Mouse (Mus musculus) embryonic facial prominence, embryonic 10.5 days (tissue): ENCODE measurements around the gene Tom1l2. TPM values are rescaled to one million over a fixed set of nuclear protein-coding genes. Genes with fewer than 3 reads are reported as not detected.

ENCODE experiments used
- DNase-seq: peaks from one replicate; pipeline ENCODE4 v3.0.0-alpha.2; 2017; ENCODE audit warnings: low spot score
- H3K27ac ChIP-seq: fragments of 300-500 bp; sonication (generic); replicated peaks from 2 replicates; pipeline ENCODE4 v1.5.1; 2016; ENCODE audit warnings: mild to moderate bottlenecking
- H3K27me3 ChIP-seq: fragments of 300-500 bp; sonication (generic); replicated peaks from 2 replicates; pipeline ENCODE4 v1.6.1; 2016; ENCODE audit warnings: low read depth, mild to moderate bottlenecking; ENCODE audit not compliant: poor library complexity, severe bottlenecking
- H3K36me3 ChIP-seq: fragments of 300-500 bp; sonication (generic); replicated peaks from 2 replicates; pipeline ENCODE4 v1.6.1; 2016; ENCODE audit warnings: mild to moderate bottlenecking, moderate library complexity
- H3K4me1 ChIP-seq: fragments of 300-500 bp; sonication (generic); 2 replicates; pipeline ENCODE4 v1.6.1; 2016
- H3K4me3 ChIP-seq: fragments of 300-500 bp; sonication (generic); 2 replicates; pipeline ENCODE4 v1.5.1; 2016; ENCODE audit warnings: mild to moderate bottlenecking, moderate library complexity
- H3K9me3 ChIP-seq: fragments of 300-500 bp; sonication (generic); 2 replicates; pipeline ENCODE4 v1.6.1; 2016; ENCODE audit warnings: mild to moderate bottlenecking
- WGBS: fragments of 180-500 bp; shearing (Covaris S2); methylation state at CpG from one replicate; pipeline ENCODE4 v1.1.7; 2016; 5-methylcytosine and 5-hydroxymethylcytosine counted together
- polyA plus RNA-seq: library from polyadenylated mRNA; unstranded; fragments of >200 nt; fragmentation: Nextera tagmentation; extraction: Ambion mirVana; gene quantifications from 2 replicates; pipeline ENCODE4 v1.2.1, GENCODE M21; 2016

The Tom1l2 gene
- polyA plus RNA-seq, 1 experiment from 2014 or later = 20.4 TPM

GRCm38 (mm10) chr11:60316250-60316649 is 36.5 kb downstream of the Tom1l2 start:
- no peak for DNase-seq
- no peaks in the 10 kb centered on the region for H3K9me3 ChIP-seq
- no peak overlapping the region for H3K27ac ChIP-seq
- H3K4me1 ChIP-seq = peaks cover 24% of the 10 kb centered on the region
- WGBS = 61% methylated on average over 7 of the region's 7 CpGs
- no peaks in the 10 kb centered on the region for H3K27me3 ChIP-seq
- no peak overlapping the region for H3K4me3 ChIP-seq
- no peaks in the 10 kb centered on the region for H3K36me3 ChIP-seq

GRCm38 (mm10) chr11:60311025-60311854 is 41.5 kb downstream of the Tom1l2 start:
- WGBS = 19% methylated on average over 8 of the region's 8 CpGs
- no peak overlapping the region for H3K4me3 ChIP-seq

GRCm38 (mm10) chr11:60309875-60310274 is 42.8 kb downstream of the Tom1l2 start:
- H3K4me3 ChIP-seq = no peak overlapping the region
- DNase-seq = no peak
- H3K27ac ChIP-seq = no peak overlapping the region

More at GRCm38 (mm10) chr11:60311025-60311854, 41.5 kb downstream of the Tom1l2 start:
- Histone ChIP-seq H3K27ac (peak overlapping the region; percentile 45), H3K9me3 (0 out of 2 replicates have a peak, but pooled peaks cover 7% of the 10 kb centered on the region), H3K27me3 (no peaks in the 10 kb centered on the region), H3K36me3 (no peaks in the 10 kb centered on the region), H3K4me1 (peaks cover 37% of the 10 kb centered on the region)
- DNase-seq = no peak

GRCm38 (mm10) chr11:60308506-60309116 is 44.1 kb downstream of the Tom1l2 start:
- Histone ChIP-seq H3K36me3 (no peaks in the 10 kb centered on the region), H3K4me1 (peaks cover 34% of the 10 kb centered on the region), H3K27ac (no peak overlapping the region; the same call in 1 of the 2 replicates), H3K9me3 (0 out of 2 replicates have a peak, but pooled peaks cover 7% of the 10 kb centered on the region), H3K4me3 (no peak overlapping the region), H3K27me3 (no peaks in the 10 kb centered on the region)
- no peak for DNase-seq
- WGBS = 78% methylated on average over 12 of the region's 12 CpGs

More at GRCm38 (mm10) chr11:60309875-60310274, 42.8 kb downstream of the Tom1l2 start:
- no peaks in the 10 kb centered on the region for H3K27me3 ChIP-seq
- no peaks in the 10 kb centered on the region for H3K36me3 ChIP-seq
- H3K9me3 ChIP-seq = 0 out of 2 replicates have a peak, but pooled peaks cover 7% of the 10 kb centered on the region
- H3K4me1 ChIP-seq = peaks cover 34% of the 10 kb centered on the region

GRCm38 (mm10) chr11:60308061-60308460 is 44.6 kb downstream of the Tom1l2 start:
- no peak overlapping the region; the same call in 1 of the 2 replicates for H3K27ac ChIP-seq
- no peaks in the 10 kb centered on the region for H3K36me3 ChIP-seq
- no peaks in the 10 kb centered on the region for H3K27me3 ChIP-seq
- WGBS = 94% methylated on average over 2 of the region's 2 CpGs
- H3K4me1 ChIP-seq = peaks cover 37% of the 10 kb centered on the region
- H3K4me3 ChIP-seq = no peak overlapping the region
- DNase-seq = no peak
- H3K9me3 ChIP-seq = 0 out of 2 replicates have a peak, but pooled peaks cover 7% of the 10 kb centered on the region

- no peaks in the 10 kb centered on the region for H3K36me3 ChIP-seq
- no peak for DNase-seq
- H3K4me1 ChIP-seq = peaks cover 41% of the 10 kb centered on the region
- no peak overlapping the region for H3K4me3 ChIP-seq
- no peaks in the 10 kb centered on the region for H3K27me3 ChIP-seq
- H3K27ac ChIP-seq = no peak overlapping the region
- 91% methylated on average over 2 of the region's 2 CpGs for WGBS
- H3K9me3 ChIP-seq = 0 out of 2 replicates have a peak, but pooled peaks cover 7% of the 10 kb centered on the region
Measured at GRCm38 (mm10) chr11:60307375-60307825, 45.3 kb downstream of the Tom1l2 start.

GRCm38 (mm10) chr11:60306834-60307233 is 45.9 kb downstream of the Tom1l2 start:
- H3K36me3 ChIP-seq = no peaks in the 10 kb centered on the region
- DNase-seq = peak; percentile 43
- 57% methylated on average over 4 of the region's 4 CpGs for WGBS

GRCm38 (mm10) chr11:60305611-60306010 is 47.1 kb downstream of the Tom1l2 start:
- no peak for DNase-seq
- H3K27me3 ChIP-seq = no peaks in the 10 kb centered on the region
- WGBS = 68% methylated on average over 4 of the region's 4 CpGs
- H3K9me3 ChIP-seq = 0 out of 2 replicates have a peak, but pooled peaks cover 7% of the 10 kb centered on the region
- no peaks in the 10 kb centered on the region for H3K36me3 ChIP-seq
- H3K4me3 ChIP-seq = no peak overlapping the region
- no peak overlapping the region for H3K27ac ChIP-seq
- peaks cover 41% of the 10 kb centered on the region for H3K4me1 ChIP-seq

More at GRCm38 (mm10) chr11:60306834-60307233, 45.9 kb downstream of the Tom1l2 start:
- Histone ChIP-seq H3K27ac (no peak overlapping the region), H3K27me3 (no peaks in the 10 kb centered on the region), H3K4me1 (peaks cover 41% of the 10 kb centered on the region), H3K9me3 (0 out of 2 replicates have a peak, but pooled peaks cover 7% of the 10 kb centered on the region), H3K4me3 (no peak overlapping the region)

- no peaks in the 10 kb centered on the region for H3K36me3 ChIP-seq
- no peaks in the 10 kb centered on the region for H3K27me3 ChIP-seq
- H3K27ac ChIP-seq = no peak overlapping the region
- peaks cover 35% of the 10 kb centered on the region for H3K4me1 ChIP-seq
- H3K9me3 ChIP-seq = 0 out of 2 replicates have a peak, but pooled peaks cover 7% of the 10 kb centered on the region
- no peak overlapping the region for H3K4me3 ChIP-seq
- no peak for DNase-seq
- 69% methylated on average over 2 of the region's 2 CpGs for whole genome bisulfite sequencing
Measured at GRCm38 (mm10) chr11:60303497-60303896, 49.2 kb downstream of the Tom1l2 start.

GRCm38 (mm10) chr11:60302354-60303083 is 50.2 kb downstream of the Tom1l2 start:
- Histone ChIP-seq H3K27me3 (no peaks in the 10 kb centered on the region), H3K4me1 (peaks cover 31% of the 10 kb centered on the region), H3K4me3 (no peak overlapping the region), H3K27ac (peak overlapping the region; percentile 77), H3K36me3 (no peaks in the 10 kb centered on the region), H3K9me3 (0 out of 2 replicates have a peak, but pooled peaks cover 6% of the 10 kb centered on the region)
- no peak for DNase-seq
- WGBS = 73% methylated on average over 10 of the region's 10 CpGs

GRCm38 (mm10) chr11:60301588-60302208 is 51.0 kb downstream of the Tom1l2 start:
- Histone ChIP-seq H3K27ac (peak overlapping the region; percentile 77), H3K4me3 (no peak overlapping the region), H3K9me3 (no peaks in the 10 kb centered on the region), H3K27me3 (no peaks in the 10 kb centered on the region), H3K36me3 (no peaks in the 10 kb centered on the region), H3K4me1 (peaks cover 34% of the 10 kb centered on the region)
- DNase-seq = no peak
- WGBS = 34% methylated on average over 5 of the region's 5 CpGs

GRCm38 (mm10) chr11:60300318-60300717 is 52.4 kb downstream of the Tom1l2 start:
- 86% methylated on average over 3 of the region's 3 CpGs for WGBS
- Histone ChIP-seq H3K4me3 (no peak overlapping the region), H3K36me3 (no peaks in the 10 kb centered on the region), H3K27ac (0 out of 2 replicates have a peak overlapping the region, but pooled peaks have one; percentile 15), H3K27me3 (no peaks in the 10 kb centered on the region), H3K4me1 (peaks cover 46% of the 10 kb centered on the region), H3K9me3 (no peaks in the 10 kb centered on the region)
- DNase-seq = no peak
